Mouse (Mus musculus) brown adipose tissue, adult 24 weeks (tissue): ENCODE results near the gene Gm10198. TPM values are rescaled to one million over a fixed set of nuclear protein-coding genes. Genes with fewer than 3 reads are reported as not detected.

ENCODE experiments used
- H3K27ac ChIP-seq: fragments of 200-500 bp; replicated peaks from 2 replicates; pipeline ENCODE4 v1.5.1; 2012; ENCODE audit warnings: low read depth, mild to moderate bottlenecking, low read length
- H3K4me1 ChIP-seq: fragments of 200-500 bp; 2 replicates; pipeline ENCODE4 v1.6.1; 2012; ENCODE audit warnings: low read length, mixed read lengths; ENCODE audit not compliant: control insufficient read depth, insufficient read depth, insufficient read length
- H3K4me3 ChIP-seq: fragments of 200-500 bp; 2 replicates; pipeline ENCODE4 v1.5.1; 2012; ENCODE audit warnings: low read depth, mild to moderate bottlenecking, low read length, moderate library complexity; ENCODE audit not compliant: insufficient read depth
- polyA plus RNA-seq: library from polyadenylated mRNA; stranded (reverse); fragments of >200 nt; gene quantifications from 2 replicates; pipeline ENCODE4 v1.2.4, GENCODE M21; 2012; ENCODE audit not compliant: missing spikeins, insufficient read depth, insufficient read length

Gm10198 gene
- polyA plus RNA-seq, 1 experiment, result not detected

DNA sequence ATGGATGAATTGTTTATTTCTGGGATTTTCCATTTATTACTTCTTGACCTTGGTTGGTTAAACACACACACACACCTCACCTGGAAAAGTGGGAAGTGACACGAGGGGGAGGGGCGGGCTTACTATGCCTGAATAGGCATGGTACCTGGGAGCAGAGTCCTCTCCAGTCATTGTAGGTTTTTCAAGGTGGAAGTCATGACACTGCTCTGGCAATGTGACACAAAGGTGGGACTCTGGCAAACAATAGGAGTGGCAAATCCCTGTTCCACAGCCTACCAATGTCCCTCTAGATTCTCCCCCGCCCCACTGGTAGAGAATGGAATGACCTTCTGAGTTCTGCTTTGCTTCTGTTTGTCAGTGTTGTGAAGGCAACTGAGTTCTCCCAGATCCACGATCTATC lies 27.8 kb downstream of the Gm10198 start:
- Histone ChIP-seq H3K27ac (no peak overlapping the region), H3K4me1 (no peaks in the 10 kb centered on the region; the same call in 1 of the 2 replicates), H3K4me3 (no peak overlapping the region)

DNA sequence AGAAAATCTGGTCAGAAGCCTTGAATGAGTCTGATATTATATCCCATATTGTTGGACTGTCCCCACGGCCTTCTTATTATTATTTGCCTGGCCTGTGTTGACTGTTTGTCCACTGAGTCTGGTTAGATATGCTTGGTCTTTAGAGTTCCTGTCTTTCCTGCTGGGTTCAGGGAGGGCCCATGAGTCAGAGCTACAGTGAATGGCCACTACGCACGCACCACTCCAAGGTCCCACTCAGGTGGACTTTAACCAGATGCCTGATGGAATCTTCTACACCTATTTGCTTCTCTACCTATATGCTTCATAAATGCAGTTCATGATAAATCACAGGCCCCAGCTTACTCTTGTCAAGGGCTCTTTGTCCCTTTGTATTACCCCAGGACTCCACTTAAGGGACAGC lies 29.8 kb downstream of the Gm10198 start:
- Histone ChIP-seq H3K27ac (no peak overlapping the region), H3K4me3 (no peak overlapping the region), H3K4me1 (no peaks in the 10 kb centered on the region)

DNA sequence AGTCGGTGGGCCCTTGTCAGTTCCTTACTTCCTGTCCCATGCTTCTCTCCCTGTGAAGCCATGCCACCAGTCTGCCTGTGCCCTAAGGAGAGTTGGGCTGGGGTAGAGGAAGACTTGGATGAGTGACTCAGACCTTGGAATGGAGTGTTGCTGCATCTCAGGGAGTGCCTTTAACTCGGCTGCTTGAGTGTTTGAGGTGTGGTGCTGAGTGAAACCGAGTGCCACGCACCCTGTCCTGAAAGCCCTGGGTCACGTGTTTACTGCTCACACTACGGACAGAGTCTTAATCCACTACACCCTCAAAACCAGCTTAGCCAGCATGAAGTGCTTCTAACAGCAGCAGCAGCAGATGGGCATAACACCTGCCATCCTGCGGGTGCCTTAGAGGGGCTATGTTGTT lies 30.5 kb downstream of the Gm10198 start:
- H3K27ac ChIP-seq, result no peak overlapping the region
- no peaks in the 10 kb centered on the region for H3K4me1 ChIP-seq
- no peak overlapping the region for H3K4me3 ChIP-seq

DNA sequence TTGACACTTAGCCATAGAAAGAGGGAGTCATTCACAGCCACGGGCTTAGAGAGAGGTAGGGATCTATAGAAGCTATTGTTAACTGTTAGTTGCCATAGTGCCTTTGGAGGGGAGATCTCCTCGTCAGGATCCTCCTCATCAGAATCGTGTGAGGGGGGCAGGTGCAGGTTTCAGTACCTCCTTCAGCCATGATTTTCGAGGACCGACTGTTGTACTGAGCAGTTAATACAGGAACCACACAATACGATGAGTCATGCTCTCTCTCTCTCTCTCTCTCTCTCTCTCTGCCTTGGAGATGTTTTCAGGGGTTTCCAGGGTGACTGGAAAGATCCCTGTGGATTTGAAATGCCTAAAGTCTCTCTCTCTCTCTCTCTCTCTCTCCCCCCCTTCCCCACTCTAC lies 31.5 kb downstream of the Gm10198 start:
- Histone ChIP-seq H3K4me3 (no peak overlapping the region), H3K27ac (no peak overlapping the region), H3K4me1 (no peaks in the 10 kb centered on the region)

DNA sequence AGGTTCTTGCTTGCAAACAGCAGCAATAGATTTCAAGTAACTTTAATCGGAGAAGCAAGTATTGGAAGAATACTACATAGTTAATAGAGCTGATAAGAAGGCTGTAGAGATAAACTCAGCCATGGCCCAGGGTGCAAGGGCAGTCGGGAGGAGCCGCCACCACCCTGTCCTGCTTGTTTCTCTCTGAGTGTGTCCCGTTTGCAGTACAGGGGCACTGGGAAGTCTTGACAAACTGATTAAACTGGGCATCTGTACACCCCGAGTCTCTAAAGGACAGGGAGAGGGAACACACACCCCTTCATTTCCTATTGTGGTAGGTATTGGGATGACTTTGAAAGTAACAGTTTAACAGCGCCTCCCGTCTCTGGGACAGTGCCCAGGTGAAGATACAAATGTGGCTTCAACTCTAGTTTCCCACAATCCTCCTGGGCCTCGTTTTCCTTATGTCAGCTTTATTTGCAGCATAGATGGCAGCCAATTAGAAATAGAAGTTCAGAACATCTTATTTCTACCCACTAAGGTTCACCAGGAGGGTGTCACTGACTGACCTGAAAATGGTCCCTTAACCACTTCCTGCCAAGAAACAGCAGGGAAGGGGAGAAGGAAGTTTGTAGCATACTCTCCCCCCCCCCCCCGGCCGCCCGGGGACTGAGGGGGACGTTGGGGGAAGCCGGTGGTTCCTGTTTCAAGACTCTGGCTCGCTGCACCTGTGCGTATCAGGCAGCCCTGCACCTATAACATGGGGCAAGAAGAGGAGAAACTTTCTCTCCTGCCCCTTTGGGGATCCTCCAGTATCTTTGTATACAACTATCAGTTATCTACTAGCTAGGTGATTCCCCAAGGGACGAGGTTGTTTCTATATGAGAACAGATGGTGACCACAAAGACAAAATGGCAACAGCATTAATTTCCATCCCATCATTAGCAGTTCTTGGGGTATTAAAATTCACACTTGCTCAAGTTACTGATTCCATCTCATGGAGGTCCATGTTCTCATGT lies 41.9 kb downstream of the Gm10198 start:
- H3K27ac ChIP-seq, result no peak overlapping the region
- no peaks in the 10 kb centered on the region for H3K4me1 ChIP-seq
- H3K4me3 ChIP-seq, result no peak overlapping the region

DNA sequence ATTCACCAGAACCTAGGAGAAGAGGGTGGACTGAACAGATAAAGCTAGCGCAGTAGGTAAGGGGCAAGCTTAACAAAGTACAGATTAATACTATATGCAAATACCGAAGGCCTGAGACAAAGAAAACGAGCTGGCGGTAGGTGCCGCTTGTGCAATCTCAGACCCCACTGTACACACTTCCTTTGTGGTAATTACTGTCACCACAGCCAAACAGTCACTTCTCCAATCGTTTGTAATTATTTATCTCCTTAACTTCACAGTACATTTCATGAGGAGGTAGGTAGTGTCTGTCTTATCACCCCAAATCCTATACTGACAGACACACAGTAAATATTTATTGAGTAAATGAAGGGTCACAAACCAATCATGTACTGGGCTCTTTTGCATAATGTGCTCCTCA lies 47.7 kb downstream of the Gm10198 start:
- H3K4me3 ChIP-seq, result no peak overlapping the region
- H3K4me1 ChIP-seq, result no peaks in the 10 kb centered on the region
- no peak overlapping the region for H3K27ac ChIP-seq

Other genes with a start within 250 kb of the Gm10198 start
- 43.1 and 62.8 TPM in 2 replicates for gene Gpbp1, start 102.7 kb upstream of the Gm10198 start, polyA plus RNA-seq
- gene Gm49496, start 42.8 kb upstream of the Gm10198 start, polyA plus RNA-seq, result not detected in 2 replicates
- gene Mier3, start 88.2 kb downstream of the Gm10198 start, polyA plus RNA-seq, result 6.1 and 14.9 TPM in 2 replicates
- gene Map3k1, start 216.2 kb downstream of the Gm10198 start, polyA plus RNA-seq, result 11.1 and 15.3 TPM in 2 replicates